Mouse (Mus musculus): ENCODE data around the gene Fam129c. TPM values are rescaled to one million over a fixed set of nuclear protein-coding genes. Genes with fewer than 3 reads are reported as not detected.

Gene Fam129c
- polyA plus RNA-seq, 1 experiment from 2014 or later: 3.5 TPM

- Histone ChIP-seq H3K9me3 (ENCODE audit: control insufficient read depth, low read length) (no peaks in the 10 kb centered on the region), H3K27ac (ENCODE audit: low read length) (peak overlapping the region; percentile 76), H3K4me3 (ENCODE audit: low read length) (peak overlapping the region; percentile 73), H3K9ac (ENCODE audit: low read depth, low read length) (peak overlapping the region; percentile 76), H3K4me2 (ENCODE audit: low read depth, low read length) (peak overlapping the region; percentile 94), H3K4me1 (ENCODE audit: control insufficient read depth, insufficient read depth, low read length) (peaks cover 16% of the 10 kb centered on the region), H3K27me3 (replicated peaks; ENCODE audit: control insufficient read depth, insufficient read depth, low read length) (no peaks in the 10 kb centered on the region), H3K36me3 (ENCODE audit: control insufficient read depth, insufficient read depth, low read length) (no peaks in the 10 kb centered on the region)
- ATAC-seq: peak; percentile 90
- WGBS: under 1% methylated on average over 41 of the region's 41 CpGs
Measured at GRCm38 (mm10) chr8:71570291-71570954, 27.0 kb upstream of the Fam129c start.

DNA sequence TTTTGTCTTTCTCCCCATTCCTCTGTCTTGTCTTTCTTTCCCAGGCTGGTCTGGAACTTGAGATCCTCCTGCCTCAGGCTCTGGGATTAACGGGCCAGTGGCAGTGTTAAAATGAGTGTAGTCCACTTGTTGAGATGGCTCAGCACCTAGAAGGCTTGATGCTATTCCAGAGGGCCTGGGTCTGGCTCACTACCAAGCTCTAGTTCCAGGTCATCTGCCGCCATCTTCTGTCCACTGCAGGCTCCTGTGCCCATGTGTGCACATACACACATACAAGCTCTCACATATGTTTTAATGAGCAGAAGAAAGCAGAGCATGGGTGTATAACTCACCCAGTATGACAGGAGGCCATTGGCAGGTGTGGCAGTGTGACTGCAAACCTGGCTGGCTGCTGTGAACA is 25.4 kb upstream of the Fam129c start:
- Histone ChIP-seq H3K27ac (ENCODE audit: low read length) (no peak overlapping the region), H3K4me2 (ENCODE audit: low read depth, low read length) (no peak overlapping the region), H3K4me3 (ENCODE audit: low read length) (no peak overlapping the region), H3K36me3 (ENCODE audit: control insufficient read depth, insufficient read depth, low read length) (no peaks in the 10 kb centered on the region), H3K4me1 (ENCODE audit: control insufficient read depth, insufficient read depth, low read length) (peaks cover 16% of the 10 kb centered on the region), H3K9ac (ENCODE audit: low read depth, low read length) (no peak overlapping the region), H3K9me3 (ENCODE audit: control insufficient read depth, low read length) (no peaks in the 10 kb centered on the region), H3K27me3 (replicated peaks; ENCODE audit: control insufficient read depth, insufficient read depth, low read length) (no peaks in the 10 kb centered on the region)
- WGBS: 79% methylated on average over 2 of the region's 2 CpGs
- ATAC-seq: no peak

- WGBS: 73% methylated on average over 9 of the region's 9 CpGs
- Histone ChIP-seq H3K4me1 (ENCODE audit: control insufficient read depth, insufficient read depth, low read length) (peaks cover 16% of the 10 kb centered on the region), H3K4me3 (ENCODE audit: low read length) (no peak overlapping the region), H3K36me3 (ENCODE audit: control insufficient read depth, insufficient read depth, low read length) (no peaks in the 10 kb centered on the region), H3K27ac (ENCODE audit: low read length) (no peak overlapping the region; the same call in 1 of the 2 replicates), H3K9me3 (ENCODE audit: control insufficient read depth, low read length) (no peaks in the 10 kb centered on the region), H3K27me3 (replicated peaks; ENCODE audit: control insufficient read depth, insufficient read depth, low read length) (no peaks in the 10 kb centered on the region), H3K4me2 (ENCODE audit: low read depth, low read length) (no peak overlapping the region), H3K9ac (ENCODE audit: low read depth, low read length) (0 out of 2 replicates have a peak overlapping the region, but pooled peaks have one; percentile 11)
- ATAC-seq: no peak
Measured at GRCm38 (mm10) chr8:71572847-71573633, 24.4 kb upstream of the Fam129c start.

GRCm38 (mm10) chr8:71574426-71574825 is 23.0 kb upstream of the Fam129c start:
- no peak for ATAC-seq
- H3K4me1 ChIP-seq (ENCODE audit: control insufficient read depth, insufficient read depth, low read length): peaks cover 6% of the 10 kb centered on the region; the same call in 1 of the 2 replicates
- H3K4me3 ChIP-seq (ENCODE audit: low read length): no peak overlapping the region
- H3K36me3 ChIP-seq (ENCODE audit: control insufficient read depth, insufficient read depth, low read length): no peaks in the 10 kb centered on the region
- no peak overlapping the region for H3K27ac ChIP-seq (ENCODE audit: low read length)
- WGBS: 79% methylated on average over 7 of the region's 7 CpGs
- no peaks in the 10 kb centered on the region for H3K9me3 ChIP-seq (ENCODE audit: control insufficient read depth, low read length)
- no peak overlapping the region for H3K9ac ChIP-seq (ENCODE audit: low read depth, low read length)
- H3K4me2 ChIP-seq (ENCODE audit: low read depth, low read length): no peak overlapping the region
- H3K27me3 ChIP-seq (replicated peaks; ENCODE audit: control insufficient read depth, insufficient read depth, low read length): no peaks in the 10 kb centered on the region; the same call in 1 of the 2 replicates

DNA sequence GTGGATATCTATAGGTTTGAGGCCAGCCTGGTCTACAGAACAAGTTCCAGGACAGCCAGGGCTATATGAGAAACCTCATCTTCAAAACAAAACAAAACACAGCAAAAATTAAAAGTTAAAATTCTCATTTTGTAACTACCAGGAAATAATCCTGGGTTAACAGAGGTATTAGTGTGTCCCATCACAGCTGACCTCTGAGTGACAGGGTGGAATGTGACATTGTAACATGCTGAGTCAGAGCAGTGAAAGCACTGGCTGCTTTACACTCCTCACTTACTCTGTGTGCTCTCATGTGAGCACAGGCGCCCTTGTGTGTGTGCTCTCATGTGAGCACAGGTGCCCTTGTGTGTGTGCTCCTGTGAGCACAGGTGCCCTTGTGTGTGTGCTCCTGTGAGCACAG is 22.4 kb upstream of the Fam129c start:
- Histone ChIP-seq H3K36me3 (ENCODE audit: control insufficient read depth, insufficient read depth, low read length) (no peaks in the 10 kb centered on the region), H3K4me3 (ENCODE audit: low read length) (no peak overlapping the region), H3K27ac (ENCODE audit: low read length) (no peak overlapping the region), H3K4me2 (ENCODE audit: low read depth, low read length) (no peak overlapping the region), H3K9me3 (ENCODE audit: control insufficient read depth, low read length) (no peaks in the 10 kb centered on the region), H3K4me1 (ENCODE audit: control insufficient read depth, insufficient read depth, low read length) (peaks cover 5% of the 10 kb centered on the region; the same call in 1 of the 2 replicates), H3K9ac (ENCODE audit: low read depth, low read length) (no peak overlapping the region), H3K27me3 (replicated peaks; ENCODE audit: control insufficient read depth, insufficient read depth, low read length) (no peaks in the 10 kb centered on the region; the same call in 1 of the 2 replicates)
- no peak for ATAC-seq
- WGBS: 71% methylated on average over 1 of the region's 1 CpGs

DNA sequence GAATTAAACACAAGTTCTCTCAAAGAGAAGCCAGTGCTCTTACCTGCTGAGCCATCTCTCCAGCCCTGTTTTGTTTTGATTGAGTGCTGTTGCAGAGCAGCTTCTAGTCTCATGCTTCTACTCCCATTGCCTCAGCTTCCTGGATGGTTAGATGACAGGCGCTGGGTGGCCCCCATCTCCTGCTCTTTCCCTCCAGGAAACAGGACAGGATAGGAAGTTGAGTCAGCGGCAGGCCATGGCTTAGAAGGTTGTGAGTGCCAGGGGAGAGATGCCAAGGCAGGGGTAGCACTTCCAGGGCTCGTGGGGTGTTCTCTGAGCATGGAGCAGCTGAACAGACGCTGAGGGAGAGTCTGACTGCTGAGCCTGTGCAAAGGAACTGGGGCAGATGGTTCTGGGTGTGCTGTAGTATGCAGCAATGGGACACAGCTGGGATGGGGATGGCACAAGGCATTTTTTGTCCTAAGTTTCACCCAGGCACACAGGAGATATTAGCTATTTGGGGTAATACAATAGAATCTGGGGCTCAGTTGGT is 19.5 kb upstream of the Fam129c start:
- WGBS: 59% methylated on average over 4 of the region's 4 CpGs
- Histone ChIP-seq H3K4me1 (ENCODE audit: control insufficient read depth, insufficient read depth, low read length) (no peaks in the 10 kb centered on the region), H3K4me2 (ENCODE audit: low read depth, low read length) (no peak overlapping the region), H3K4me3 (ENCODE audit: low read length) (no peak overlapping the region), H3K9ac (ENCODE audit: low read depth, low read length) (no peak overlapping the region), H3K36me3 (ENCODE audit: control insufficient read depth, insufficient read depth, low read length) (0 out of 2 replicates have a peak, but pooled peaks cover 3% of the 10 kb centered on the region), H3K27me3 (replicated peaks; ENCODE audit: control insufficient read depth, insufficient read depth, low read length) (no peaks in the 10 kb centered on the region; the same call in 1 of the 2 replicates), H3K9me3 (ENCODE audit: control insufficient read depth, low read length) (no peaks in the 10 kb centered on the region), H3K27ac (ENCODE audit: low read length) (no peak overlapping the region)
- ATAC-seq: no peak

DNA sequence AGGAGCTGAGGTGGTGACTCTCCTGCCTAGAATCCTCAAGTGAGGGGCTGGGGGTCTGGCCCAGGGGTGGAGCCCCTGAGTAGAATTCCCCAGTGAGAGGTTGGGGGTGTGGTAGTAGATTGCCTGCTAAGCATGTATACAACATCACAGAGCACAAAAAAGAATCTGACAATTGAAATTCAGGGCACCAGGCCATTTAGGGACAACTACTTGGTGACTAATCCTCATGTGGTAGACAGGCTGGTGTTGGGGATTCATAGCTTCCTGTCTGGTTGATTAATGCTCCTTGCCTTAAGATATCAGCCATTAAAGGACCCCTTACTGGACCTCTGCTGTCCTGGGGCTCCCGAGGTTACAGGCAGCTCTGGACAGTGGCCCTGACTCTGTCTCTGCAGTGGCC is 18.4 kb upstream of the Fam129c start:
- 63% methylated on average over 1 of the region's 1 CpGs for WGBS
- no peak for ATAC-seq

DNA sequence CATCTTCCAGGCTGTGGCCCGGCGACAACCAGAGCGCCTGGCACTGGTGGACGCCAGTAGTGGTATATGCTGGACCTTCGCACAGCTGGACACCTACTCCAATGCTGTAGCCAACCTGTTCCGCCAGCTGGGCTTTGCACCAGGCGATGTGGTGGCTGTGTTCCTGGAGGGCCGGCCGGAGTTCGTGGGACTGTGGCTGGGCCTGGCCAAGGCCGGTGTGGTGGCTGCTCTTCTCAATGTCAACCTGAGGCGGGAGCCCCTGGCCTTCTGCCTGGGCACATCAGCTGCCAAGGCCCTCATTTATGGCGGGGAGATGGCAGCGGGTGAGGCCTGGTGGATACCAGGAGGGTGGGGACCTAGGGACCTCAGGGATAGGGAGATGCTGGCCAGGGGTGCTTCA is 18.0 kb upstream of the Fam129c start:
- 90% methylated on average over 14 of the region's 14 CpGs for WGBS
- H3K27me3 ChIP-seq (replicated peaks; ENCODE audit: control insufficient read depth, insufficient read depth, low read length): no peaks in the 10 kb centered on the region; the same call in 1 of the 2 replicates
- no peak for ATAC-seq

More for the DNA sequence above, 18.4 kb upstream of the Fam129c start:
- H3K4me2 ChIP-seq (ENCODE audit: low read depth, low read length): no peak overlapping the region
- no peaks in the 10 kb centered on the region; the same call in 1 of the 2 replicates for H3K27me3 ChIP-seq (replicated peaks; ENCODE audit: control insufficient read depth, insufficient read depth, low read length)
- no peak overlapping the region for H3K4me3 ChIP-seq (ENCODE audit: low read length)
- no peaks in the 10 kb centered on the region for H3K9me3 ChIP-seq (ENCODE audit: control insufficient read depth, low read length)
- no peaks in the 10 kb centered on the region for H3K4me1 ChIP-seq (ENCODE audit: control insufficient read depth, insufficient read depth, low read length)
- no peak overlapping the region for H3K27ac ChIP-seq (ENCODE audit: low read length)
- no peak overlapping the region for H3K9ac ChIP-seq (ENCODE audit: low read depth, low read length)
- H3K36me3 ChIP-seq (ENCODE audit: control insufficient read depth, insufficient read depth, low read length): 0 out of 2 replicates have a peak, but pooled peaks cover 5% of the 10 kb centered on the region

GRCm38 (mm10) chr8:71580201-71580600 is 17.2 kb upstream of the Fam129c start:
- no peak for ATAC-seq
- H3K27me3 ChIP-seq (replicated peaks; ENCODE audit: control insufficient read depth, insufficient read depth, low read length): no peaks in the 10 kb centered on the region; the same call in 1 of the 2 replicates
- H3K36me3 ChIP-seq (ENCODE audit: control insufficient read depth, insufficient read depth, low read length): 0 out of 2 replicates have a peak, but pooled peaks cover 7% of the 10 kb centered on the region
- no peak overlapping the region for H3K4me2 ChIP-seq (ENCODE audit: low read depth, low read length)
- H3K4me3 ChIP-seq (ENCODE audit: low read length): no peak overlapping the region
- no peak overlapping the region for H3K9ac ChIP-seq (ENCODE audit: low read depth, low read length)
- no peak overlapping the region for H3K27ac ChIP-seq (ENCODE audit: low read length)
- no peaks in the 10 kb centered on the region for H3K9me3 ChIP-seq (ENCODE audit: control insufficient read depth, low read length)
- 65% methylated on average over 9 of the region's 9 CpGs for WGBS
- H3K4me1 ChIP-seq (ENCODE audit: control insufficient read depth, insufficient read depth, low read length): no peaks in the 10 kb centered on the region

More for the DNA sequence above, 18.0 kb upstream of the Fam129c start:
- H3K27ac ChIP-seq (ENCODE audit: low read length): no peak overlapping the region
- no peak overlapping the region for H3K9ac ChIP-seq (ENCODE audit: low read depth, low read length)
- H3K36me3 ChIP-seq (ENCODE audit: control insufficient read depth, insufficient read depth, low read length): 0 out of 2 replicates have a peak, but pooled peaks cover 7% of the 10 kb centered on the region
- H3K4me3 ChIP-seq (ENCODE audit: low read length): no peak overlapping the region
- no peaks in the 10 kb centered on the region for H3K4me1 ChIP-seq (ENCODE audit: control insufficient read depth, insufficient read depth, low read length)
- H3K9me3 ChIP-seq (ENCODE audit: control insufficient read depth, low read length): no peaks in the 10 kb centered on the region
- no peak overlapping the region for H3K4me2 ChIP-seq (ENCODE audit: low read depth, low read length)

Measured in intestine, embryonic 16.5 days (tissue).